Mouse (Mus musculus) kidney, adult 11 months (tissue): ENCODE results near the gene Tmem116.

Experiments used
- DNase-seq: peaks from one replicate; pipeline ENCODE4 v3.0.0; 2022

Tmem116 gene

GRCm38 (mm10) chr5:121543370-121543769, 91.7 kb downstream of the Tmem116 start:
- DNase-seq: no peak

GRCm38 (mm10) chr5:121544910-121545792, 93.5 kb downstream of the Tmem116 start, which contains the start of the genes Adam1a and Gm42878:
Gene Adam1a, minus strand, starts transcription at chr5:121545482.
Gene Gm42878, minus strand, starts transcription at chr5:121545482.
- no peak for DNase-seq

- peak; percentile 93 for DNase-seq
These were observed 94.3 kb downstream of the Tmem116 start, which contains the start of gene Mapkapk5 for GRCm38 (mm10) chr5:121545793-121546529. Gene Mapkapk5, minus strand, starts transcription at chr5:121545905.

GRCm38 (mm10) chr5:121546530-121546895, 94.8 kb downstream of the Tmem116 start:
- peak; percentile 52 for DNase-seq

GRCm38 (mm10) chr5:121547084-121547483, 95.4 kb downstream of the Tmem116 start:
- no peak for DNase-seq

- no peak for DNase-seq
These were observed 97.5 kb downstream of the Tmem116 start for GRCm38 (mm10) chr5:121549196-121549595.

GRCm38 (mm10) chr5:121562436-121562835, 110.7 kb downstream of the Tmem116 start:
- DNase-seq: no peak

GRCm38 (mm10) chr5:121564468-121564895, 112.8 kb downstream of the Tmem116 start:
- DNase-seq: peak; percentile 79

- peak; percentile 80 for DNase-seq
These were observed 114.5 kb downstream of the Tmem116 start for GRCm38 (mm10) chr5:121566035-121566681.

GRCm38 (mm10) chr5:121569881-121570420, 118.3 kb downstream of the Tmem116 start:
- no peak for DNase-seq

- DNase-seq: no peak
These were observed 119.1 kb downstream of the Tmem116 start for GRCm38 (mm10) chr5:121570787-121571186.
